Mouse (Mus musculus) cerebellum, adult 2 months (tissue): ENCODE measurements around the gene Tsc2.

Experiments used
- CTCF ChIP-seq: fragments of 200-500 bp; IDR thresholded peaks from 2 replicates; pipeline ENCODE4 v1.5.1; 2011; ENCODE audit warnings: low read depth, mild to moderate bottlenecking, control low read depth, low read length, moderate library complexity, borderline replicate concordance; ENCODE audit not compliant: insufficient read depth
- POLR2A ChIP-seq: fragments of 200-500 bp; IDR thresholded peaks from 2 replicates; pipeline ENCODE4 v1.6.1; 2011; ENCODE audit warnings: low read length, control low read depth, borderline replicate concordance; ENCODE audit not compliant: insufficient read depth

- TF ChIP-seq CTCF (no peak), POLR2A (no peak)
Measured at GRCm38 (mm10) chr17:24579532-24579931, 52.9 kb downstream of the Tsc2 start.
